Mouse (Mus musculus): ENCODE results near the gene Ankrd53. TPM values are rescaled to one million over a fixed set of nuclear protein-coding genes. Genes with fewer than 3 reads are reported as not detected.
A peak's percentile ranks its signal among the peaks of the same experiment; 100 is the strongest.
"Not testable (repeated sequence)": the region's sequence is repeated elsewhere in the genome, so short reads cannot be mapped to it uniquely, and the experiment has no call there.

Gene Ankrd53
- polyA plus RNA-seq, 1 experiment from 2014 or later = 0.17 TPM

DNA sequence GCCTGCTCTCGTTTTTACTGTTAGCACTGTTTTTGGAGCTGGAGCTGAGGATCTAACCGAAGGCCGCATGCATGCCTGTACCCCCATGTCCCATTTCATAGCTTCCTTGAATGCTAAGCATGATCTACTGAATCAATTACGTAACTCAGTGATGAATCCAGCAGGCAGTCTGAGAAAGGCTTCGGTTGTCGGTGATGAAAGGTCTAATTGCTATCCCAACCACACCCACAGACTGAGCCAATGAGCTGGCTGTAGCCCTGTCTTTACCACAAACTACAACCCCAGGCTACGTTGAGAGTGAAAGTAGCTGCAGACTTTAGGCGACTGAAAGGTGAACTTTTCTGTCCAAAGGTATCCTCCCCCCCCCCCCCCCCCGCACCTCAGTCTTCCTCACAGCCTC is 11.7 kb downstream of the Ankrd53 start:
- ATAC-seq = no peak
- no peaks in the 10 kb centered on the region for H3K27me3 ChIP-seq
- H3K36me3 ChIP-seq = peaks cover 38% of the 10 kb centered on the region
- peaks cover 23% of the 10 kb centered on the region for H3K4me1 ChIP-seq (replicated peaks)
- peak overlapping the region; percentile 71 for H3K4me2 ChIP-seq (replicated peaks)
- H3K9ac ChIP-seq (replicated peaks) = peak overlapping the region; percentile 96; the same call in 1 of the 2 replicates
- no peak overlapping the region for H3K27ac ChIP-seq
- WGBS = 73% methylated on average over 9 of the region's 9 CpGs
- H3K4me3 ChIP-seq (replicated peaks) = peak overlapping the region; percentile 95
- H3K9me3 ChIP-seq = no peaks in the 10 kb centered on the region

DNA sequence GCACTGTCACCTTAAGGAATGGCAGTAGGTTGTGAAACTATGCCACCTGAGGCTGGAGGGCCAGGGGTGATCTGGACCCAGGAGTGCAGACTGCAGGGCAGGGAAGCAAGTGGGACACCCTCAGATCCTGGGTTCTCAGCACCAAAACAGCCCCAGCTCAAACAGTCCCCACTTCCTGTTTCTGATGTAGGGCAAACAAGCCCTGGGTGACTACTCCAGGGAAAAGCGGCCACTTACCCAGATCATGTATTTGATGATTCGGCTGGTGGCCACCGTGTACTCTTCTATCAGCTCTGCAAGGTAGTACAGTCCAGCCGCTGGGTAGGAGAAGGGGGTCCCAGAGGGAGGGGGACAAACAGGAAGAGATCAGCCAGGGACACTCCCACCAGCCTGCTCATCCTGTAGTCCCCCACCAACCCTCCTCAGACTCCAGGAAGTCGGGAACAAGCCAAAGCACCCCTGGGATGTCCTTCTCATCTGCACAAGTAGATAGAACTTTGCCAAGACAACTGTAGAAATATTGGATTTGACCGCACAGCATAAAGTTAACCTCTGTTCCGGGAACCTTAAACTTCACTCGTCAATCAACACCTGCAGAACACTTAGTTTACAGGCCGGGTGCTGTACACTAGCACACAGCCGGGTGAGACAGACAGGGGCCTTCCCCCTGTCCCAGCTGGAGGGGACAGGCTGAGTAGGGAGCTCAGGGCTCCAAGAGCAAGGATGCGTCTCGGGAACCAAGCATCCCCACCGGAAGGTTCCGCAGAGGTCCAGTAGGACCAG is 12.5 kb downstream of the Ankrd53 start:
- peak overlapping the region; percentile 95 for H3K4me3 ChIP-seq (replicated peaks)
- peak overlapping the region; percentile 96 for H3K9ac ChIP-seq (replicated peaks)
- 4% methylated on average over 14 of the region's 14 CpGs for WGBS
- ATAC-seq = peak; percentile 67
- peak overlapping the region; percentile 85 for H3K27ac ChIP-seq
- H3K9me3 ChIP-seq = no peaks in the 10 kb centered on the region
- no peaks in the 10 kb centered on the region for H3K27me3 ChIP-seq
- peak overlapping the region; percentile 71 for H3K4me2 ChIP-seq (replicated peaks)
- H3K4me1 ChIP-seq (replicated peaks) = peaks cover 23% of the 10 kb centered on the region
- H3K36me3 ChIP-seq = peaks cover 30% of the 10 kb centered on the region

DNA sequence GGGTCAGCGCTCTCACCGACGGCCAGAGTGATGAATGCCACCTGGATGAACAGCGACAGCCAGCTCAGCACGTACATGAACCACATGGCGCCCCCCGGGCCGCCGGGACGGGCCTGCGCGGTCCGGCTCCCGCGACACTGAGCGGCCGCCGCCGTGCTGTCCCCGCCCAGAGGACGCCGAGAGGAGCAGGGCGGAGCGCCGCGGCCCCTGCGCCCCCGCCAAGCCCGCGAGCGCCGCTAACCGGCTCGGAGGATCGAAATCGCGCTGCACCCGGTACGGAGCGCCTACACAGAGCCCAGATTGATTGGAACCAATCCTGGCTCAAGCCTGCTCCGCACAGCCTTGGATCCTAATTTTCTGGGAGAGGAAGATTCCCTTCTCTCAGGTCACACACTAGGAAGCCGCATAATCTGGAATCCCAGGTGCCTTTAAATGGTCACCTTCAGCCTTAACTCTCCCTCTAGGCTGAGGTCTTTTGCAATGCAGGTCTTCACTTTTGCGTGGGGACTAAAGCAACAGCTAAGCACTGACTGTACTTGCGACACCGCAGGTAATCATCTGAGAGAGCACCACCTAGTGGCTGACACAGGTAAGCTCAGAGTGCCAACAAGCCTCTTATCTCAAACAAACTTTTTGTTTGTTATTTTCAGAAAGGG is 13.3 kb downstream of the Ankrd53 start, which contains the start of gene Tex261:
Gene Tex261, minus strand, starts transcription at position 176 of the 656 bp plus-strand sequence.
- ATAC-seq = peak; percentile 98
- Histone ChIP-seq H3K9me3 (no peaks in the 10 kb centered on the region), H3K4me1 (replicated peaks) (peaks cover 23% of the 10 kb centered on the region), H3K27me3 (no peaks in the 10 kb centered on the region), H3K9ac (replicated peaks) (peak within 1 kb of the TSS; percentile 96), H3K4me3 (replicated peaks) (peak within 1 kb of the TSS; percentile 95), H3K36me3 (peaks cover 24% of the 10 kb centered on the region), H3K4me2 (replicated peaks) (peak within 1 kb of the TSS; percentile 71), H3K27ac (peak within 1 kb of the TSS; percentile 85)
- under 1% methylated on average over 44 of the region's 45 CpGs for WGBS

DNA sequence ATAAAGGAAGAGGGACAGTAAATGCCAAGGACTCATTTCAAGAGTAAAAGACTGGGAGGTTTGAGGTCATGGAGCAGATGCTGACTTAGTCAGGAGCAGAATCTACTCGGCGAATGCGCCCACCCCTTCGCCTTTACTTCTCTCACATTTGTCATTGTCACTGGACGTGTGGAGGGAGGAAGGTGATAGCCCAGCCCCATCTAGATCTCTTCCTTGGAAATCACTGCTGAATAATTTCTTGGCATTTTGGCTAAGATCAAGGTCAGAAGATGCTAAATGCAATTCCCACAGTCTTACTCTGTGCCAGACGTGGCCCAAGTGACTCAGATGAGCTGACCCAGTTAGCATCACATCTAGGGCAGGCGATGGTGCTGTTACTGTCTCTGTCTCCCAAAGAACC is 15.9 kb downstream of the Ankrd53 start:
- 91% methylated on average over 7 of the region's 7 CpGs for WGBS
- Histone ChIP-seq H3K9me3 (no peaks in the 10 kb centered on the region), H3K27ac (no peak overlapping the region), H3K4me3 (replicated peaks) (no peak overlapping the region), H3K4me2 (replicated peaks) (no peak overlapping the region), H3K4me1 (replicated peaks) (peaks cover 18% of the 10 kb centered on the region), H3K27me3 (no peaks in the 10 kb centered on the region), H3K36me3 (peaks cover 3% of the 10 kb centered on the region; the same call in 1 of the 2 replicates), H3K9ac (replicated peaks) (no peak overlapping the region)
- ATAC-seq = no peak

DNA sequence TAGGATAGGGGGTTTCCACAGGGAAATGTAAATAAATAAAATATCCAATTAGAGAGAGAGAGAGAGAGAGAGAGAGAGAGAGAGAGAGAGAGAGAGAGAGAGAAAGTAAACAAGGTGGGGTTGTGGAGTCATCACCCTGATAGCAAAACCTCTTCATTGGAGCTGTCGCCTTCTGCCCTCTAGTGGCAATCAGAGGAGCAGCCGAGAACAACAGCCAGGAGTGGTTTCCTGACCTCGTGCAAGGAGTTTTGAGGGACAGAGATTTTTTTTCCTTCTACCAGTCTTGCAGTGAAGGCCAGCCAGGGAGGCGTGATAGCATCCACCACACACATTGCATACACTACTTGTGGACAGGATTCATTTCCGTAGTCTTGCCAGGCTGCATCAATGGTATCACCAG is 16.6 kb downstream of the Ankrd53 start:
- no peaks in the 10 kb centered on the region for H3K36me3 ChIP-seq
- 7% methylated on average over 5 of the region's 5 CpGs for WGBS
- H3K9me3 ChIP-seq = no peaks in the 10 kb centered on the region
- ATAC-seq = no peak
- H3K27me3 ChIP-seq = no peaks in the 10 kb centered on the region
- H3K4me2 ChIP-seq (replicated peaks) = no peak overlapping the region
- H3K27ac ChIP-seq = no peak overlapping the region
- H3K4me1 ChIP-seq (replicated peaks) = peaks cover 11% of the 10 kb centered on the region
- H3K4me3 ChIP-seq (replicated peaks) = no peak overlapping the region
- H3K9ac ChIP-seq (replicated peaks) = no peak overlapping the region

DNA sequence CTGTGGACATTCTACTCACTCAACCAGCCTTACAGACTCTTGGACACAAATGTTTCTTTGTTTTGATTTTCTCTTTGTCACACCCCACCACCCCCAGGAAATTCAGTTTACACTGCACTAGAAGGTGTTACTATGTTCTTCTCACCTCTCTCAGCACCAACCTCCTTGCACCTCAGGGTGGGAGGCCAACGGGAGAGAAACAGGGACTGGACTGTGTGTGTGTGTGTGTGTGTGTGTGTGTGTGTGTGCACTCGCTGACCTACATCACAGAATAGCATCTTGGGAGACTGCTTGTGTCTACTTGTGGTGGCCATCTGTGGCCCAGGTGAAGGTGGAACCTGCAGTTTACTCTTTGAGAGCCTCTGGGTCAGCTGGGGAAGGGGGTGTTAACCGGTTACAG is 24.0 kb downstream of the Ankrd53 start:
- Histone ChIP-seq H3K27me3 (0 out of 2 replicates have a peak, but pooled peaks cover under 1% of the 10 kb centered on the region), H3K36me3 (no peaks in the 10 kb centered on the region), H3K4me3 (replicated peaks) (no peak overlapping the region), H3K9ac (replicated peaks) (no peak overlapping the region), H3K4me2 (replicated peaks) (no peak overlapping the region), H3K27ac (no peak overlapping the region), H3K9me3 (no peaks in the 10 kb centered on the region), H3K4me1 (replicated peaks) (no peaks in the 10 kb centered on the region)
- WGBS = 74% methylated on average over 3 of the region's 3 CpGs
- ATAC-seq = no peak

DNA sequence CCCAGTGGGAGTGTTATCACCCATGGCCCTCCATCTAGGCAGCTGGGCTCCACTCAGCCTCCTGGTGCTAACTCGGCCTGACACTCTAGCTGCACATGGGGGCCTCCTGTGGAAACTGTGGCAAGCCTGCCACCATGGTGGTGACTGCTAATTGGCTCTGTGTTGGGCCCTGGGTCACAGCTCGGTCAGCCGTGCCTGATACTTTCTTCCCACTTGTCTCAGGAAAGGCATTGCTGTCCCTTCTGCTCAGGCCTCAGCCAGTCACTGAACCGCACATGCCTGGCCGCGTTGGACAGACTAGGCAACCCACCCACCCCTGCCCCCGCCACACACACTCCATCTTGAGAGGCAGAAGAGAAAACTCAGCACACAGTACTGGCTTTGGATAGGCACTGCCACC is 26.1 kb downstream of the Ankrd53 start:
- ATAC-seq = no peak
- 60% methylated on average over 7 of the region's 7 CpGs for WGBS
- Histone ChIP-seq H3K9me3 (no peaks in the 10 kb centered on the region), H3K27me3 (0 out of 2 replicates have a peak, but pooled peaks cover 7% of the 10 kb centered on the region), H3K9ac (replicated peaks) (no peak overlapping the region), H3K4me1 (replicated peaks) (no peaks in the 10 kb centered on the region), H3K4me3 (replicated peaks) (no peak overlapping the region), H3K27ac (no peak overlapping the region), H3K36me3 (no peaks in the 10 kb centered on the region), H3K4me2 (replicated peaks) (no peak overlapping the region)

DNA sequence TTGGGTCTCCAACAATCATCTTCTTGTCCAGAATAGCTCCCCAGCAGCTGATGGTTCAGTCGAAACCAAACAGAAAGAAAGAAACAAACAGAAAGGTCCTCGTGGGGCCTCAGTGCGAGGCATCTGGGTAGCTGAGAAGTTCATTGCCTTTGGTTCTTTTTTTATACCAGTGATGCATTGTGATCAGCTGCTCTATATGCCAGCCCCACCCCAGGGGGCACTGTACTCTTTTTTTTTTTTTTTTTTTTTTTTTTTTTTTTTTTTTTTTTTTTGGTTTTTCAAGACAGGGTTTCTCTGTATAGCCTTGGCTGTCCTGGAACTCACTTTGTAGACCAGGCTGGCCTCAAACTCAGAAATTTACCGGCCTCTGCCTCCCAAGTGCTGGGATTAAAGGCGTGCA is 28.1 kb downstream of the Ankrd53 start:
- H3K27me3 ChIP-seq; H3K36me3 ChIP-seq; H3K27ac ChIP-seq; H3K4me2 ChIP-seq (replicated peaks); H3K9me3 ChIP-seq; H3K9ac ChIP-seq (replicated peaks); ATAC-seq; H3K4me1 ChIP-seq (replicated peaks); H3K4me3 ChIP-seq (replicated peaks): not testable (repeated sequence)
- WGBS = 85% methylated on average over 5 of the region's 5 CpGs

DNA sequence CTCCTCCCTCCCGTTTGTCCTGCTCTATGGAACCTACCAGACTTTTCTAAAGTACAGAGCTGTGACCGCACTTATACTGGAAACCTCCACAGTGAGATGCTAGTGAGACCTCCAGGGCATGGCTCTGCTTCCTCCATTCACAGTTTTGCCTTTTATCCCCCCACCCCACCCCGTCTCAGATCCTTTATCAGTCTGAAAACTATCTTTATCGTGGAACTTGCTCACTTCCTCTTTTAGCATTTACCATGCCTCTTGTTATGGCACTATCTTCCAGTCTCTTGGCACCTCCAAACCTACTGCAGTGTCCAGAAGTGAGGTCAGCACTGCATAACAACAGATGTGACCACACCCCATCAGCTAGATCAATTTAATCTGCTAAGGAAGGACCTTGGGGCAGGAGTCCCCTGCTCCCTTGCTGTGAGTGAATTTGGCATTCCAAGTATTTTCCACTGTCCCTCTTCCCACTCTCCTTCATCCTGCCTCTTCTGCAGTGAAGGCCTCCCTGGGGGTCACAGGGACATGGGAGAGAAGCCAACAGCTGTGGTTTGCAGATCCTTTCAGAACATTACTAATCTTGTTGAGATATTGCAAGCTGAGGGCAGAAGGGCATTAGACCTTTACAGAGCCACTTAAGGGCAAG is 28.9 kb downstream of the Ankrd53 start:
- no peak overlapping the region for H3K4me3 ChIP-seq (replicated peaks)
- H3K27me3 ChIP-seq = 0 out of 2 replicates have a peak, but pooled peaks cover 7% of the 10 kb centered on the region
- peaks cover 15% of the 10 kb centered on the region for H3K4me1 ChIP-seq (replicated peaks)
- no peak overlapping the region for H3K4me2 ChIP-seq (replicated peaks)
- ATAC-seq = no peak
- WGBS = 64% methylated on average over 4 of the region's 4 CpGs
- H3K36me3 ChIP-seq = no peaks in the 10 kb centered on the region
- no peak overlapping the region for H3K27ac ChIP-seq
- no peak overlapping the region for H3K9ac ChIP-seq (replicated peaks)
- H3K9me3 ChIP-seq = no peaks in the 10 kb centered on the region

DNA sequence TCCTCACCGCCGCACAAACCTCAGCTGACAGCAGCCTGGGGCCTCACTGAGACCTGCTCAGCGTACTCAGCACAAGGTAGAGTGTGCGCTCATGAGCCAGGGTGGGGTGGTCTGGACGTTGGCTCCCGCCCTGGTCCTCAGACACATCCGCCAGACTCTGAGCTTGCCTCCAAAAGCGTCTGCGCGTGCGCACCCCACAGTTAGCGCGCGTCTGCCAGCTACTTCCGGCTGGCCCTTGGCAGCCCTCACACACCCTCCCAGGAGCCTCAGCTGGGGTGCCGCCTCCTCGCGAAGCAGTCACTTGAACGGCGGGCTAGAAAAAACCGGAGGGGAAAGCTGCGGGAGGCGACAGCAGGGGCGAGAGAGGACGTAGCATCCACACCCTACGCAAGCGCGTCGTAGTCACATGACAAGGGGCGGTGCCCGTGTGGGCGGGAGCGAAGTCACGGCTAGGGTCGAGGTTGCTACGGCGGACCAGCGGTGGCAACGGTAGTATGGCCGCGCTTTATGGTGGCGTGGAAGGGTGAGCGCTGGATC is 32.4 kb downstream of the Ankrd53 start, which contains the start of gene Nagk:
Gene Nagk, plus strand, starts transcription at position 223 of the 537 bp plus-strand sequence.
- Histone ChIP-seq H3K27ac (peak within 1 kb of the TSS; percentile 92), H3K9me3 (no peaks in the 10 kb centered on the region), H3K4me3 (replicated peaks) (peak within 1 kb of the TSS; percentile 68), H3K9ac (replicated peaks) (peak within 1 kb of the TSS; percentile 81), H3K4me2 (replicated peaks) (peak within 1 kb of the TSS; percentile 74), H3K27me3 (0 out of 2 replicates have a peak, but pooled peaks cover 7% of the 10 kb centered on the region), H3K4me1 (replicated peaks) (peaks cover 22% of the 10 kb centered on the region), H3K36me3 (peaks cover 11% of the 10 kb centered on the region)
- WGBS = under 1% methylated on average over 43 of the region's 43 CpGs
- peak; percentile 96 for ATAC-seq

DNA sequence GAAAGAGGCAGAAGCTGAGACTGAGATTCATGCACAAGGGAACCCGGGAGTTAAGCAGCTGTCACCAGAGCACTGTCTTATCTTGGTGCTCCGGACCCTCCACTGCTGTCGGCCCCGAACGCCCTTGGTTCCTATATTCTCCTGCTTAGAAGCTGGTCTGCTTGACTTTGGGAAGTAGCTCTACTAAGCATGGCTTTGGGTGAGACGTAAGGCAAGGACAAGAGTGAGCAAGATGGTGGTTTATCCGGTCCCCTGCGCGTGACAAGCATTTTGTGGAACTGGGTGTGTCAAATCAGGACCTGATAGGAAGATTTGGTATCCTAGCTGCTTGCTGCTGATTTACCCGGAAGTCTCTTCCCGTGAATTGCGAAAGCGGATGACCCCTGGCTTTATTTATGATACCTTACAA is 33.1 kb downstream of the Ankrd53 start:
- 16% methylated on average over 13 of the region's 13 CpGs for WGBS
- Histone ChIP-seq H3K4me3 (replicated peaks) (peak overlapping the region; percentile 68), H3K4me1 (replicated peaks) (peaks cover 22% of the 10 kb centered on the region), H3K9me3 (no peaks in the 10 kb centered on the region), H3K27me3 (0 out of 2 replicates have a peak, but pooled peaks cover 7% of the 10 kb centered on the region), H3K27ac (peak overlapping the region; percentile 92), H3K9ac (replicated peaks) (peak overlapping the region; percentile 81), H3K4me2 (replicated peaks) (peak overlapping the region; percentile 74), H3K36me3 (peaks cover 18% of the 10 kb centered on the region)
- peak; percentile 51 for ATAC-seq

Measured in midbrain, embryonic 13.5 days (tissue).